Comparison of ENCODE assay signal across 16 mouse cellular contexts in the genomic region with DNA sequence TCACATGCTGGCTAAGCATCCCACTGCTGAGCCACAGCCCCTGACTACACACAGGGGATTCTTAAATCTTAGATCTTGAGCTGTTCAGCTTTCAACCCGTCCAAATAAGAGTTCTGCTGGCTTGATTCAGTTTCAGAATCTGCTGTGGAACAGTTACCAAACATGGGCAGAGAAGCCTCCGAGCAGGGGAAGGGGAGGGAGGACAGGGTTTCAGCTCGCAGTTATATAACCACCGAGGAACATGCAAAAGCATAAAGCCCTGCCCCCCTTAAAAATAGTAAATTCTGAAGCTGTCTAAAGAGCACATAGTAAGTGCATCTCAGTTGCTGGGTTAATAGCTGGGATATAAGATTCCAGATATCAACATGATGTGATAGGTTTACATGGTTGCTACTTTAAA. TPM values are rescaled to one million over a fixed set of nuclear protein-coding genes. Genes with fewer than 3 reads are reported as not detected.
DNase-seq lines count a peak whose midpoint lies in the region; ATAC-seq and TF ChIP-seq lines count a peak whose summit lies in the region.
"Had no signal": no experiment of that assay in that cellular context is flagged by ENCODE, and none has a peak within 500 bp of the region (broad histone marks: within the 10 kb centered on the region; RNA-seq: fewer than 3 reads in every experiment).

No protein-coding gene starts in this region.

- DNase-seq in intestine, embryonic 14.5 days (ENCODE audit: low spot score): no peak
- peak; percentile 49 to 59 for DNase-seq in B cell, adult 2 months
- DNase-seq in skeletal muscle tissue, adult 2 months (ENCODE audit: low read depth, low spot score): peak; percentile 30
- no peak for DNase-seq in kidney, postnatal 36 days
- DNase-seq: adrenal gland, postnatal 36 days; cerebellum, postnatal 14 days; heart, postnatal 10 days; kidney, postnatal 25 days; thymus, postnatal 14 days had no signal

- no peak overlapping the region for H3K9ac ChIP-seq in intestine, embryonic 14.5 days (ENCODE audit: low read length)
- H3K9ac ChIP-seq in intestine, postnatal 0 days (ENCODE audit: low read depth, low read length): no peak overlapping the region
- no peak overlapping the region for H3K9ac ChIP-seq in kidney, embryonic 16.5 days (replicated peaks; ENCODE audit: low read length)
- H3K9ac ChIP-seq: forebrain, embryonic 15.5 days; midbrain, embryonic 13.5 days had no signal

- no peaks in the 10 kb centered on the region for H3K4me1 ChIP-seq in intestine, embryonic 14.5 days (replicated peaks; ENCODE audit: control insufficient read depth, insufficient read depth, low read length)
- H3K4me1 ChIP-seq in intestine, postnatal 0 days (replicated peaks; ENCODE audit: control insufficient read depth, insufficient read depth, low read length): no peaks in the 10 kb centered on the region
- H3K4me1 ChIP-seq in bone marrow, adult 2 months (ENCODE audit: control insufficient read depth, insufficient read depth, low read length): peaks cover 7% of the 10 kb centered on the region; the same call in 1 of the 2 replicates
- no peaks in the 10 kb centered on the region for H3K4me1 ChIP-seq in kidney, embryonic 16.5 days (ENCODE audit: insufficient read depth, low read length)
- H3K4me1 ChIP-seq: forebrain, embryonic 15.5 days had no signal

- H3K4me2 ChIP-seq in intestine, embryonic 14.5 days (ENCODE audit: low read length): no peak overlapping the region
- no peak overlapping the region for H3K4me2 ChIP-seq in intestine, postnatal 0 days (replicated peaks; ENCODE audit: low read depth)
- no peak overlapping the region for H3K4me2 ChIP-seq in kidney, embryonic 16.5 days (replicated peaks; ENCODE audit: low read depth, low read length)
- H3K4me2 ChIP-seq: forebrain, embryonic 15.5 days; midbrain, embryonic 13.5 days had no signal

- no peak for TF ChIP-seq CTCF in intestine, postnatal 0 days (IDR thresholded peaks at IDR 0.05; ENCODE audit: low read depth)
- no peak for TF ChIP-seq CTCF in bone marrow, adult 2 months (IDR thresholded peaks at IDR 0.05; ENCODE audit: control insufficient read depth, insufficient read depth, low read length)

- H3K27me3 ChIP-seq in intestine, embryonic 14.5 days (replicated peaks; ENCODE audit: control insufficient read depth, insufficient read depth, low read length): no peaks in the 10 kb centered on the region
- no peaks in the 10 kb centered on the region for H3K27me3 ChIP-seq in intestine, postnatal 0 days (replicated peaks; ENCODE audit: control insufficient read depth, insufficient read depth, low read length)
- no peaks in the 10 kb centered on the region for H3K27me3 ChIP-seq in kidney, embryonic 16.5 days (ENCODE audit: insufficient read depth, low read length)
- H3K27me3 ChIP-seq: forebrain, embryonic 15.5 days; midbrain, embryonic 13.5 days had no signal

- ATAC-seq in intestine, embryonic 14.5 days (replicated peaks; ENCODE audit: low FRiP score, low TSS enrichment, low read depth): no peak
- no peak for ATAC-seq in intestine, postnatal 0 days
- no peak for ATAC-seq in kidney, embryonic 16.5 days (ENCODE audit: low FRiP score, low TSS enrichment)
- ATAC-seq: forebrain, embryonic 15.5 days; hindbrain, postnatal 0 days; midbrain, embryonic 13.5 days had no signal

- H3K27ac ChIP-seq in intestine, embryonic 14.5 days (ENCODE audit: low read depth): peak overlapping the region; percentile 59; the same call in 1 of the 2 replicates
- no peak overlapping the region for H3K27ac ChIP-seq in intestine, postnatal 0 days (ENCODE audit: low read depth, low read length)
- H3K27ac ChIP-seq in bone marrow, adult 2 months (ENCODE audit: control insufficient read depth, insufficient read depth, low read depth, low read length, poor library complexity): peak overlapping the region; percentile 43
- no peak overlapping the region for H3K27ac ChIP-seq in kidney, embryonic 16.5 days (ENCODE audit: low read length)
- H3K27ac ChIP-seq: forebrain, embryonic 15.5 days; hindbrain, postnatal 0 days; macrophage; midbrain, embryonic 13.5 days had no signal

- TF ChIP-seq POLR2A in bone marrow, adult 2 months (IDR thresholded peaks at IDR 0.05; ENCODE audit: borderline replicate concordance, control insufficient read depth, low read depth, low read length): no peak

- 53% methylated on average over 4 of the region's 4 CpGs for WGBS in intestine, embryonic 14.5 days
- WGBS in intestine, postnatal 0 days: 56% methylated on average over 4 of the region's 4 CpGs
- 29% methylated on average over 4 of the region's 4 CpGs for WGBS in bone marrow, adult 2 months
- 51% methylated on average over 4 of the region's 4 CpGs for WGBS in kidney, embryonic 16.5 days

- H3K9me3 ChIP-seq in intestine, embryonic 14.5 days (ENCODE audit: control insufficient read depth, low read length): no peaks in the 10 kb centered on the region; the same call in 1 of the 2 replicates
- no peaks in the 10 kb centered on the region for H3K9me3 ChIP-seq in intestine, postnatal 0 days (ENCODE audit: control insufficient read depth)
- no peaks in the 10 kb centered on the region for H3K9me3 ChIP-seq in kidney, embryonic 16.5 days (ENCODE audit: low read length)
- H3K9me3 ChIP-seq: forebrain, embryonic 15.5 days; midbrain, embryonic 13.5 days had no signal

- H3K36me3 ChIP-seq in intestine, embryonic 14.5 days (ENCODE audit: control insufficient read depth, insufficient read depth, low read length): no peaks in the 10 kb centered on the region
- no peaks in the 10 kb centered on the region for H3K36me3 ChIP-seq in intestine, postnatal 0 days (ENCODE audit: control insufficient read depth, insufficient read depth)
- no peaks in the 10 kb centered on the region for H3K36me3 ChIP-seq in kidney, embryonic 16.5 days (ENCODE audit: insufficient read depth, low read length)
- H3K36me3 ChIP-seq: forebrain, embryonic 15.5 days; midbrain, embryonic 13.5 days had no signal

- H3K4me3 ChIP-seq in intestine, embryonic 14.5 days (ENCODE audit: low read depth, low read length): no peak overlapping the region
- no peak overlapping the region for H3K4me3 ChIP-seq in intestine, postnatal 0 days (ENCODE audit: low read depth, low read length)
- no peak overlapping the region for H3K4me3 ChIP-seq in bone marrow, adult 2 months (replicated peaks; ENCODE audit: control insufficient read depth, low read depth, low read length)
- H3K4me3 ChIP-seq in kidney, embryonic 16.5 days (ENCODE audit: low read length): no peak overlapping the region
- H3K4me3 ChIP-seq: forebrain, embryonic 15.5 days; midbrain, embryonic 13.5 days had no signal

RNA-seq across cellular contexts. Expression of gene Tmem131l, which starts 35.5 kb away (rescaled TPM):
- polyA plus RNA-seq in intestine, embryonic 14.5 days (2014; fragmentation: Nextera tagmentation; extraction: Ambion mirVana): 49.9 and 52.8 TPM in 2 replicates
- polyA plus RNA-seq in intestine, postnatal 0 days (2015; fragmentation: Nextera tagmentation; extraction: Ambion mirVana): 7.5 and 9.6 TPM in 2 replicates
- polyA plus RNA-seq in bone marrow, adult 2 months (2011; ENCODE audit: insufficient read depth, insufficient read length, low replicate concordance, missing spikeins): 332 and 484 TPM in 2 replicates
- polyA plus RNA-seq in kidney, embryonic 16.5 days (2015; fragmentation: Nextera tagmentation; extraction: Ambion mirVana): 33.5 and 35.1 TPM in 2 replicates

Comparison
In these comparisons a context has a peak if more than half of its experiments do, and no peak if none do; other contexts are left out.
1. H3K27ac ChIP-seq: peak in intestine, embryonic 14.5 days (single experiment) and bone marrow, adult 2 months (single experiment); none in intestine, postnatal 0 days (single experiment) and kidney, embryonic 16.5 days (single experiment).
2. DNase-seq: peak in B cell, adult 2 months (2 of 2) and skeletal muscle tissue, adult 2 months (single experiment); none in intestine, embryonic 14.5 days (single experiment) and kidney, postnatal 36 days (0 of 2).